Mouse (Mus musculus): ENCODE measurements around the gene Colgalt2.
A peak's percentile ranks its signal among the peaks of the same experiment; 100 is the strongest.
"Not testable (repeated sequence)": the region's sequence is repeated elsewhere in the genome, so short reads cannot be mapped to it uniquely, and the experiment has no call there.

Gene Colgalt2

DNA sequence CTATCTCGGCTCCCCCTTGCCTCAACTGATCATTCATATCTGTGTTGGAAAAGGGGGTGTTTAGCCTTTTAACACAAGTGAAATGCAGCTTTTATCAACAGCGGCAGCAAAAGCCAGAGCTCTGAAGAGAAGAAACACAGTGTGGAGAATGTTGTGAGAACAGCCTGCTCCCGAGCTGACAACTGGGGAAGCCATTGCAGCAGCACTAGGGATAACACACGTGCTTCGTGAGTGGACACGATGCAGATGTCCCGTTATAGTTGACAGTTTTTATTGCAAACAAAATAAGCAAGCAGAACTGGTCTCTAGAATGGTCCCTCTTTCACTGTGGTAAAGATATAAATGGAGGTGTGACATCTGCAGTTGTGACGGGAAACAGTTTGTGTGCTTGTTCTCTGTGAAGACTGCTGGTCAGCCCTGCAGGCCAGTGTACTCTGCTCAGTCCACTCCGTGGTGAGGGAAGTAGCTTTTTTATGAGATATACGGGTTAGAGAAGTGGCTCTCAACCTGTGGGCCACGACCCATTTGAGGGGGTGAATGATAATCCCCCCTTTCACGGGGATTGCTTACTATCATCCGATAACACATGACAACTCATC is 16.8 kb downstream of the Colgalt2 start:
- no peak for DNase-seq (ENCODE audit: inconsistent ontology term)

DNA sequence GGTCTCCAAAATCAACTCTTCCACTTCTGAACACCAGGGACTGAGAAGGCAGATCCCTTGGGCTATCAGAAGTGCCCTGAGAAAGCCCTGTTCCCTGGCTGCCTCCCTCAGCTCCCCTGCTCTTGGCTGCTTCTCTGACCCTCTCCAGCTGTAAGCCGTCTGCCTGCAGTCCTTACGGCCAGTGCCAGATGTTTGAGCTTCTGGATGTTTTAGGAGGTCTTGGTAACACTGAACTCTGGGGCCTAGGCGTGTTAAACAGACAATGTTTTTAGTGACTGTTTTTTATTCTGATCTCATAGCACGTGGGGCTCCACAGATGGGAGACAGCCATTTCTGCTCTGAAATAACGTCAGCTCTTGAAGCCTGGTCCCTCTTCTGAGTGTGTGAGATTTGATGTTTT is 18.0 kb downstream of the Colgalt2 start:
- no peak for DNase-seq (ENCODE audit: inconsistent ontology term)

DNA sequence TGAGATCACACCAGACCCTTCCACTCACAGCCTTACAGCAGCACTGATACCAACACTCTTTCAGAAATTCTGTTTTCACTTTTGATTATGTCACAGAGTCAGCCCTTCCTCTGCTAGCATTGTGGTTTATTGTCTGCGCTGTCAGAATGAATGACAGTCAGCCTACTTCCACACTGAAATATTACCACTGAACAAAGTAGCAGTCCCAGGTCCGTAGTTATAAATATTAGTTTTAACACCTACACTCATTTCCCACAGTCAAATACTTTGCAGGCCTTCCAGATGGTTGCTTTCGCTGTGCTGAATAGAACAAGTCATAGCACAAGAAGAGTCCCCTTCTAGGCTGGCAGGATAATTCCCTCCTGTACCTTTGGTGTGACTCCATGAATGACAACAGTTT is 22.7 kb downstream of the Colgalt2 start:
- DNase-seq (ENCODE audit: inconsistent ontology term): peak; percentile 28

GRCm38 (mm10) chr1:152423052-152423451 is 23.4 kb downstream of the Colgalt2 start:
- DNase-seq (ENCODE audit: inconsistent ontology term): no peak

DNA sequence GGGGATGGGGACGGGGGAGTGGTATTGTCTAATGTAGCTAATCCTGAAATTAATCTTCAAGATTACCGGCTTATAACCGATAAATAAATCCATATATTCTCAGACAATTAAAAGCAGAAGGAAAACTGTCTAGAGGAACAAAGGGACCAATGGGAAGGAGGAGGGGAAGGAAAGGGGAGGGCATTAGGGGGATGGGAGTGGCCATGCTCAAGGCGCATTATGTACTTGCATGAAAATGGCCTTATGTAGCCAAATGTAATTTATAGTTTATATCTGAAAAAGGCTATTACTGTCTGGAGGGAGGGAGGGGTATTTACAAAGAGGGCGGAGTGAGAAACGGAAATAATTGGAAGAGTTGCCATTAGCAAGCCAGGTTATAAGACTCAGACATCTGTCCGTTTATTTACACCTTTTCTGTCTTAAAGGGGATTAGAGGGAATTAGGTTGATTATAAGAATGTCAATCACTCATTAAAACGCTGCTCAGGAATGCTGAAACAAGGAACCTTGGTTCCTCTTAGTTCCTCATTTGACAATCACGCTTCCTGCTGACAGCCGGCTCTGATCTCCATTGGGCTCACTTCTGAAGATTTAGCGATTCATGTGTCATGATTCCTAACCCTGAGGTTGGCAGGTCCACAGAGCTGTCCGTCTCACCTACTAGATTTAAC is 28.4 kb downstream of the Colgalt2 start:
- DNase-seq (ENCODE audit: inconsistent ontology term): no peak

DNA sequence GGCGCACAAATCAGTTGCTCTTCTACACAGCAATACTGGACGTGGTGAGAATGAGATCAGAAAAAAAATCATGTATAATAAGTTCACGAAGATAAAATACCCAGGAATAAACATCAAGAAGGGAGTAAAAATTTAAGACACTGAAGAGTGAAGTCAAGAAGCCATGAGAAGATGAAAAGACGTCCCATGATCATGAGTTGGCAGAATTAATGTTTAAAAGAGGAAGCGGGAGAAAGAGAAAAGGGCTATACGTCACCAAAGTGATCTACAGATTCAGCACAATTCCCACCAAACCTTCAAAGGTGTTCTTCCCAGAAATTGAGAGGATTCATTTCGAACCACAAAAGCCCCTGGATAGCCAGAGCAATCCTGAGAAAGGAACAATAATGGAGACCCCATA is 30.2 kb downstream of the Colgalt2 start:
- DNase-seq (ENCODE audit: inconsistent ontology term): no peak

- no peak for DNase-seq (ENCODE audit: inconsistent ontology term)
These were observed 34.5 kb downstream of the Colgalt2 start for GRCm38 (mm10) chr1:152434166-152434565.

GRCm38 (mm10) chr1:152437518-152437917 is 37.9 kb downstream of the Colgalt2 start:
- DNase-seq (ENCODE audit: inconsistent ontology term): not testable (repeated sequence)

GRCm38 (mm10) chr1:152439408-152439807 is 39.8 kb downstream of the Colgalt2 start:
- DNase-seq (ENCODE audit: inconsistent ontology term): peak; percentile 73

- DNase-seq (ENCODE audit: inconsistent ontology term): peak; percentile 45
These were observed 40.2 kb downstream of the Colgalt2 start for GRCm38 (mm10) chr1:152439874-152440273.

DNA sequence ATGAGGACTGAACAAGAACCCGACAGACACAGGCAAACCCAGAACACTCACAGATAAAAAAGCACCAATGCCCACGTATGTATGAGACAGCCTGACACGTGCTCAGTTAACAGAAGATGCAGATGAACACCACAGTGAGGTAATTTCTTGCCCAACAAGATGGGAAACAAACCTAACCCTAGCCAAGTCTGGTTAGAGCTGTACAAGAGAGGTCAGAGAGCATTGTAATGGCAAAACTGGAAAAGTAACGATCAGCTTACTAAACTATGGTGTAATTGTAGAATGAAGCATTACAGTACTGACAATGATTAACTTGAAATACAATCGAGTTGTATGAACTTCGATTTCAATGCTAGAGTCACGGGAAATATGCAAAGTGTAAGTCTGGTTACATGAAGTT is 45.0 kb downstream of the Colgalt2 start:
- no peak for DNase-seq (ENCODE audit: inconsistent ontology term)

GRCm38 (mm10) chr1:152445925-152446324 is 46.3 kb downstream of the Colgalt2 start:
- no peak for DNase-seq (ENCODE audit: inconsistent ontology term)

DNA sequence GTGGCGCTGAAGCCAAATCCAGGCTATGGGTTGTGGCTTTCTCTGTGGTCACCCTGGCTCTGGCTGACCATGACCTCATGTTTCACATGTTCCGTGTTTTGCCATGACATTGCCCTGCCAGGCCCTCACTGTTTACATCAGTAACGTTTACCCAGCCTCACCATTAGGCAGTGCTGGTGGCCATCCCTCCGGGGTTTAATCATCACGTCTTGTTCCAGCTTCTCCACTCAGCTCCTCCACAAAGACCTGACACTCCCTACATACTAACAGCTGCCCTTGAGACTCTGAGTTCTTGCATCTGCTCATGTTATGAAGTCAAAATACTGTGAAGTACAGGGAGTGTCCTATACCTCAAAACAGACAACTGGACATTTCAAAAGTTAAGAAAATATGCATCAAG is 54.9 kb downstream of the Colgalt2 start:
- DNase-seq (ENCODE audit: inconsistent ontology term): no peak

DNA sequence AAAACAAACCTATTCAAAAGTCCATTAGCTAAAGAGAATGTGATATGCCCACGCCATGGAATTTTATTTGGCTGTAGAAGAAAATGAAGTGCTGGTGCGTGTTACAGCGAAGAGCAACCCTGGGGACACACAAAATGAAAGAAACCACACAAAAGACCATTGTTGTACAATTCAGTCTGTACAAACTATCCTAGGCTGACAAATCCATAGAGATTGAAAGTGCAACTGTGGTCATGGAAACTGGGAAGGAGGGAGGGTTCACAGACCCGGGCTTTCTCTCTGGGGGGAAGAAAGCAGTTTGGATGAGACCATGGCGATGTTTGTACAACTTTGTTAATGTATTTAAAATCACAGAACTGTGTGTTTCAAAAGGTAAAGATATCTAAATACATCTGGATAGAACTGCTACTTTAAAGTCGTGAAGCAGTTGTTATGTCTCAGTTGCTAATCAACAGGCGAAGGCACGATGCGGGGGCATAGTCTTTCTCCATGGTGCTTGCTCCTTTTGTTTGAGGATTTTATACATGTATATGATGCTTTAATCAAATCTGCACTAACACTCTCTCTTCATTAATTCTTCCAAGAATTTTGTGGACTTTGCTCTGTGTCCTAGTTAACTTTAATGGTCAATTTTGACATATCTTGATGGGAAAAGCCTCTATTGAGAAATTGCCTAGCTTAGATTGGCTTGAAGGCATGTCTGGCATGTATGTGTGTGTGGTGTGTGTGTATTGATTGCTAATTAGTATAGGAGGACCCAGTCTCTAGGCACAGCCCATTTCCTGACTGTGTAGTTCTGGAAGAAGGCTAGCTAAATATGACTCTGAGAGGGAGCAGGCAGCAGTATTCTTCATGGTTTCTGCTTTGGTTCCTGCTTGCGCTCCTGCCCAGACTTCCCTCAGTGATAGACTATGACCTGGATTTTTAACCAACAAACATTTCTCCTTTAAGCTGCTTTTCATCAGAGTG is 55.9 kb downstream of the Colgalt2 start:
- DNase-seq (ENCODE audit: inconsistent ontology term): peak; percentile 70

- peak; percentile 59 for DNase-seq (ENCODE audit: inconsistent ontology term)
These were observed 56.6 kb downstream of the Colgalt2 start for GRCm38 (mm10) chr1:152456266-152456665.

GRCm38 (mm10) chr1:152457596-152457995 is 58.0 kb downstream of the Colgalt2 start:
- DNase-seq (ENCODE audit: inconsistent ontology term): no peak

GRCm38 (mm10) chr1:152458996-152459395 is 59.4 kb downstream of the Colgalt2 start:
- DNase-seq (ENCODE audit: inconsistent ontology term): no peak

DNA sequence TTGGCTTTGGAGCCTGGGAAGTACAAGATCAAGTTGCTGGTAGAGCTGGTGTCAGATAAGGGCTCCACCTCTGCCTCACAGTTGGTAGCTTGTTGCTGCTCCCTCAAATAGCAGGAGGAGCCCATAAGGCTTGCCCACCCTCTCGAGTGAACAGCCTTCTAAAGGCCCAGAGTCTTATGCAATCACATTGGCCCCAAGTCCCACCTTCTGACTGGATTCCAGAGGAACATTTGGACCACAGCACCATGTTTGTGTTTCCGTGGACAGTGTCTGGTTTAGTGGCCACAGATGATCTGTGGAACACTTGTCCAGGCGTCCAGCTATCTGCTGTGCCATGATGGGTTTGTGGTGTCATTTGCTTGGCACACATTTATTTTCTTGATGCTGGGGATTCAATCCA is 61.3 kb downstream of the Colgalt2 start:
- no peak for DNase-seq (ENCODE audit: inconsistent ontology term)

DNA sequence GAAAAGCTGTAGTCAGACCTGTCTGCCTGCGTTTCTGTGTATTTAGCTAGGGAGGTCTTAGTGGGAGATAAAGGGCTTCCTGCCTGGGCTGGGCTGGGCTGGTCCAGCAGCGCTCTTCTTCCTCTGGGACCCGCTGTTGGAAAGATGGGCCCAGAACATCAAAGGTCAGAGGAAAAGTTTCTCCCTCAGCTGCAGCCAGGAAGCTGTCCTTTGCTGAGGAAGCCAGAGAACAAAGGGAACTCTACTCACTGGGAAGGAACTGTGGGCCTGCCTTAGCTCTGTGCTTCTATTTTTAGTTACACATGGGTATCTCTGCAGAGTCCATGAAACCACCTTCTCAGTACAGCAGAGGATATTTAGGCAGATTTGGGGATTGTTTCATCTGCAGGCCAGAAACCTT is 62.2 kb downstream of the Colgalt2 start:
- DNase-seq (ENCODE audit: inconsistent ontology term): no peak

DNA sequence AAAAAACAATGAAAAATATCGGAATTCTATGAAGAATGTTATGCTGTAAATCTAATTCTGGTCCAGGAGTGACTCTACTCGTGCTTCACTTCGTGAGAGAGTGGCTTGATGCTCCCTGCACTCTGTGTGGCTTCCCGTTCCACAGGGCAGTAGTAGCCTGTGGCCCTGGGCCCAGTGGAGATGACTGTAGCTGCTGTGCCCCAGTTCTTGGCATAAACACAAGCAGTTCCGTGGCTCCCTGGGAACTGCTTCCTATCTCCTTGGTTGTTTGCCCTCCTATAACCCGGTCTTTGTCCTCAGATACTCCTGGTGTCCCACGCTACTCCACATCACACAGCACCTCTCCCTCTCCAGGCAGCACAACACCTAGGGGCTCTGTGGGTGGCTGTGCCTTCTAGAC is 62.7 kb downstream of the Colgalt2 start:
- DNase-seq (ENCODE audit: inconsistent ontology term): peak; percentile 27

DNA sequence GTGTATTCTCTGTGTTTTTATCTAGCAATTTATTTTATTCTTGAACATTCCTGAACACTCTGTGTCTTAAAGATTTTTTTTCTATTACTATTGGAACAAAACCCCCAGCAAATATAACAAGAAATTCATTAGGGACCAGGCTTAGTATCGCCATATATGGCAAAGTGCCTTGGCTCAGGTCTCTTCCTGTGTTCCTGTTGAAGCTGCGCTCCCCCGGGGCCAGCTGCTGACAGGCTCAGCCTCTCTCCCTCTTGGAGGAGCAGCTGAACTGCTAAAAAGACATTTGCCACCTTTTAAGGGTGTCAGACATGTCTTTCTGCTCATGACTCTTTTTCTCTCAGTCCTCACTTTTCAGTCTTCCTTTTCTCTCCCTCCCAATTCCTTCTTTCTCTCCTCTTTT is 66.7 kb downstream of the Colgalt2 start:
- DNase-seq (ENCODE audit: inconsistent ontology term): no peak

DNA sequence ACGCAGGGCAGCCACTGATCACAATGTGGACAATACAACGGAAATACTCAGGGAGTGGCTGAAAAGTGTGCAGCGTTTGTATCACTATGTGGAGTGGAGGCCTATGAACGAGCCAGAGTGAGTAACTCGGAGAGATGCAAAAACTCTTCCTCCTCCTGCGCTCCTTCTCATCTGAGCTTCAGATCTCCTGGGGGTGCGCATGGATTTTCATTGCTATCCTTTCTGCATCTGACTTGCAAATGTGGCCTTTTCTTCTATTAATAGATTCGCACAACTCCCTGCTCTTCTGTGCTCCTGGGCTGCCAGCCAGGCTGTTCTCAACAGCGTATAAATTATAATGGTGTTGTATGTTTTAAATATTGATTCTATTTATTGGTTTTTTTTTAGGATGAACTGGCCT is 68.8 kb downstream of the Colgalt2 start:
- DNase-seq (ENCODE audit: inconsistent ontology term): no peak

DNA sequence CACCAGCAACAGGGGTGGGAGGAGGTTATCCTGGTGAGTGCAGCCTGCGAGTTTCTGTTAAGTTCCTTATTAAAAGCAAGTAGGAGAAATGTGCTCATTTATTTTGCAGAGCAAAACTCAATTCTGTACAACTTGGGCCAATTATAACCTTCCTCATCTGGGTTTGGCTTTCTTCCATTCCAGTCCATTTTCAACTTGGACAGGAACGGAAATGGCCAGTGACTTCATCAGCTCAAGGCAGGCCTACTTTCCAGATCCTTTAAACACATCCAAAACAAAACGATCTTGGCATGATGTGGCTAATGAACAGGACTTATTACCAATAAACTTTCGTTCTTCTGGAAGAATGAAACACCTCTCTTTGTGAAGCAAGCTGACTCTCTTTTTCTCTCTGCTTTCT is 76.5 kb downstream of the Colgalt2 start:
- peak; percentile 19 for DNase-seq (ENCODE audit: inconsistent ontology term)

Measured in Muller cell, postnatal 12 days (primary cell).